Comparison of ENCODE assay signal across 1 mouse cellular context in genomic region chr6:108777560-108778287, GRCm38 (mm10).
TF ChIP-seq lines count a peak whose summit lies in the region.

No protein-coding gene starts in this region.

TF ChIP-seq in MEL, 35 proteins besides CTCF, POLR2A, EP300 and RAD21 (continued from another document):
- TF ChIP-seq USF2 (IDR thresholded peaks at IDR 0.05; ENCODE audit: borderline replicate concordance in 1 of 2, insufficient read depth in 1 of 2, low read depth in 1 of 2, low read length in 2 of 2) (0 out of 4 replicates have a peak, but pooled peaks of 1 of the 2 experiments have one; percentile 41), TCF12 (IDR thresholded peaks at IDR 0.05; ENCODE audit: low read depth, low read length) (peak; percentile 88), BHLHE40 (IDR thresholded peaks at IDR 0.05; ENCODE audit: borderline replicate concordance, low read depth, low read length) (peak; percentile 94), RCOR1 (IDR thresholded peaks at IDR 0.05; ENCODE audit: low read depth, low read length) (peak; percentile 74), GATA1 (IDR thresholded peaks at IDR 0.05; ENCODE audit: low read depth, low read length) (peak; percentile 91)
